Mouse (Mus musculus) limb, embryonic 13.5 days (tissue): ENCODE results near the gene Rpl34. TPM values are rescaled to one million over a fixed set of nuclear protein-coding genes. Genes with fewer than 3 reads are reported as not detected.

Source experiments
- ATAC-seq: fragments of 200-750 bp; cut with Nextera tagmentation; 2 replicates; pipeline ENCODE4 v1.8.0; 2017; ENCODE audit warnings: low read depth, moderate number of reproducible peaks, moderate TSS enrichment; ENCODE audit not compliant: low FRiP score
- H3K27ac ChIP-seq: fragments of 300-500 bp; sonication (generic); 2 replicates; pipeline ENCODE4 v1.5.1; 2015; ENCODE audit warnings: inconsistent platforms, mild to moderate bottlenecking, moderate library complexity
- H3K27me3 ChIP-seq: fragments of 300-500 bp; sonication (generic); 2 replicates; pipeline ENCODE4 v1.6.1; 2015; ENCODE audit warnings: mild to moderate bottlenecking, inconsistent platforms
- H3K36me3 ChIP-seq: fragments of 300-500 bp; sonication (generic); 2 replicates; pipeline ENCODE4 v1.6.1; 2015; ENCODE audit warnings: inconsistent platforms, mild to moderate bottlenecking, moderate library complexity
- H3K4me1 ChIP-seq: fragments of 300-500 bp; sonication (generic); 2 replicates; pipeline ENCODE4 v1.6.1; 2015; ENCODE audit warnings: inconsistent platforms
- H3K4me2 ChIP-seq: fragments of 300-500 bp; sonication (generic); replicated peaks from 2 replicates; pipeline ENCODE4 v1.6.1; 2015; ENCODE audit warnings: inconsistent platforms, mild to moderate bottlenecking, moderate library complexity
- H3K4me3 ChIP-seq: fragments of 300-500 bp; sonication (generic); 2 replicates; pipeline ENCODE4 v1.5.1; 2015; ENCODE audit warnings: moderate library complexity, mild to moderate bottlenecking, inconsistent platforms
- H3K9ac ChIP-seq: fragments of 300-500 bp; sonication (generic); 2 replicates; pipeline ENCODE4 v1.6.1; 2015; ENCODE audit warnings: mild to moderate bottlenecking, inconsistent platforms
- H3K9me3 ChIP-seq: fragments of 300-500 bp; sonication (generic); 2 replicates; pipeline ENCODE4 v1.6.1; 2016; ENCODE audit warnings: inconsistent platforms
- WGBS: fragments of 180-500 bp; shearing (Covaris S2); methylation state at CpG from one replicate; pipeline ENCODE4 v1.1.7; 2015; 5-methylcytosine and 5-hydroxymethylcytosine counted together
- polyA plus RNA-seq: library from polyadenylated mRNA; unstranded; fragments of >200 nt; fragmentation: Nextera tagmentation; extraction: Ambion mirVana; gene quantifications from 2 replicates; pipeline ENCODE4 v1.2.1, GENCODE M21; 2015

Gene Rpl34
- 877 and 879 TPM in 2 replicates for polyA plus RNA-seq

DNA sequence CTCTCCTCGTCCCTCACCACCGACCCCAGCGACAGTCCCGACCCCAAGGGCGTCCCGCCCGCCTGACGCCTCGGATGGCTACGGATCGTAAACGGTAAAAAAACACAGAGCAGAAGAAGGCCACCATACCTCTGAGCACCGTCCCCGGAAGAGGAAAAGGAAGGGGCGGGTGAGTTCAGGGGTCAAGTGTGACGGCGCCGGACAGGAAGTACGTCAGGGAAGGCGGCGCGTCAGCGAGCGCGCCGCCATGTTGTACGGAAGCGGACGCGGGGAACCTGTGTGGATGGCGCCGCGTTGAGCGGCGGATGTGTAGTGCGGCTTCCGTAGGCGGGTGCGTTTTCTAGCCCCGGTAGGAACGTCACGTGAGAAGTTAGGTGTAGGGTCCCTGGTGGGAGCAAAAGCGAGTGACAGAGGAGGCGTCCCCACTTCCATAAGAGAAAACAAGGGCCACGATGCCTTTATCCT lies at the start of gene Rpl34:
Gene Rpl34 (minus strand): TSS at position 210 of the 465 bp plus-strand sequence.
- Histone ChIP-seq H3K4me2 (peak within 1 kb of the TSS; percentile 73), H3K27ac (peak within 1 kb of the TSS; percentile 89), H3K4me3 (peak within 1 kb of the TSS; percentile 99), H3K36me3 (peaks cover 38% of the 10 kb centered on the region), H3K9me3 (no peaks in the 10 kb centered on the region), H3K4me1 (peaks cover 24% of the 10 kb centered on the region), H3K9ac (peak within 1 kb of the TSS; percentile 97), H3K27me3 (no peaks in the 10 kb centered on the region)
- WGBS, result under 1% methylated on average over 45 of the region's 45 CpGs
- ATAC-seq, result peak; percentile 99

DNA sequence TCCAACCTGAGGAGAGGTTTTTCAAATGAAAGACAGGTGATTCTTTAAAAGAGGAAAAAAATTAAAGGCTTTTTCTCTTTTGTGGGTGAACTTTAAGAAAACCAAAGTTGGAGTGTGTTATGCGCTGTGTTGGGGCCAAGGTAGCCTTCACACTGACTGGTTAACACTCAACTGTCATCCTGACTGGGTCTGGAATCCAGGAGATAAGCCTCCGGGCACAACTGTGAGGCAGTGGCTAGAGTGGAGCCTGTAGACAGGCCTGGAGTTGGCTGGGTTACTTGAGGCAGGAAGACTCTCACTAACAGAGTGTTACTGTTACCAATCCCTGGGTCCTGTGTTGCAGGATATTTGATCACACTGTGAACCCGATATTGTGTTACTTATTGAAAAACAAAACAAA lies 38.0 kb upstream of the Rpl34 start:
- Histone ChIP-seq H3K4me2 (no peak overlapping the region), H3K36me3 (no peaks in the 10 kb centered on the region), H3K4me1 (no peaks in the 10 kb centered on the region), H3K27me3 (no peaks in the 10 kb centered on the region), H3K9ac (no peak overlapping the region), H3K9me3 (no peaks in the 10 kb centered on the region), H3K4me3 (no peak overlapping the region), H3K27ac (no peak overlapping the region)
- WGBS, result 82% methylated on average over 3 of the region's 3 CpGs
- no peak for ATAC-seq

DNA sequence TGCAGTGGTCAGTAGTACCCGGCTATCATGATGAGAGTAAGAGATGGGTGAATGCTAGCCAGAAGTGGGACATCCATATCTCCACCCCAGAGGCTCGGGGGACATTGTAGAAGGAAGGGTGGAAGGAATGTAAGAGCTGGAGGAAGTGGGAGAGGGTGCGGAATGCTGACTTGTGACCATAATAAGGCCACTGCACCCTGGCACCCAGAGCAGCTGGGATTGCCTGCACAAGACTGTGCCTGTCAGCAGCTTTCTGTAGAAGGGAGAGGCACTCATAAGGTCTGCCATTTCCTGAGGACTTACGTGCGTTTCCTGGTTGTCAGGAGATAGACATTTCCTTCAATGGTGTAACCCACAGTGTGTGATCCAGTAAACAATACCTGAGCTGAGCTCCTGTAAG lies 33.9 kb upstream of the Rpl34 start:
- H3K4me2 ChIP-seq, result no peak overlapping the region
- H3K36me3 ChIP-seq, result no peaks in the 10 kb centered on the region
- ATAC-seq, result no peak
- H3K27me3 ChIP-seq, result no peaks in the 10 kb centered on the region
- no peaks in the 10 kb centered on the region for H3K9me3 ChIP-seq
- H3K9ac ChIP-seq, result no peak overlapping the region
- no peak overlapping the region for H3K27ac ChIP-seq
- no peak overlapping the region for H3K4me3 ChIP-seq
- no peaks in the 10 kb centered on the region for H3K4me1 ChIP-seq
- WGBS, result 88% methylated on average over 5 of the region's 5 CpGs

DNA sequence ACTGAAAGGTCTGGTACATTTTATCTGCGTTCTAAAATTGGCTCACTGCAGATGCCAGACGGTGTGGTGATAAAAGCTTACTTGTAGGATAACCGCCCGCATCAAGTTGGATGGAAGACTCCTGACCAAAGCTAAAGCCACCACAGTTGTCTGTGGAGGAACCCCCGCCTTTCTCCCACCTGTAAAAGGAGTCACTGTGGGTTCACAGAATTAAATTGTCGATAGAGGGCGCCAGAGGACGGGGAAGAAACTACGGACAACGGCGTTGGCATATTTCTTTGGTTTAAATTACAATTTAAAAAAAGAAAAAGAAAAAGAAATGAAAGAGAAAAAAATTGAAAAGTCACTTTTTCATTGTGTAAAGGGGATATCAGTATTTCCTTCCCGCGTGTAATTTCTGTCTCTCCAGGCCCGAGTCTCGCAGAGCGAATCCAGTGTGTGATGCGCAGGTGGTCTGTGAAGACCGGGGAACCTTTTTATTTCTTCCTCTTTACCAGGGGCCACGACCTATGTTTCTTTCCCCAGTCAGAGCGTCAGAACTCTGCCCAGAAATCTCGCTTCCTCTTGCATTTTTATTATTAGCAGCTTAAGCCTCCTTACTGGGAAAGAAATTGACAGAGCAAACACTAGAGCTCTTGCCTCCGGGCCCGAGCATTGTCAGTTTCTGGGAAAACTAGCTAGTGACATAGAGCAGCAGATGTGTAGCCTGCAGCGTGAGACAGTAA lies 30.7 kb upstream of the Rpl34 start:
- WGBS, result 43% methylated on average over 24 of the region's 24 CpGs
- H3K4me2 ChIP-seq, result no peak overlapping the region; the same call in 1 of the 2 replicates
- no peak for ATAC-seq
- no peaks in the 10 kb centered on the region for H3K9me3 ChIP-seq
- no peaks in the 10 kb centered on the region for H3K36me3 ChIP-seq
- H3K27ac ChIP-seq, result no peak overlapping the region
- no peaks in the 10 kb centered on the region for H3K27me3 ChIP-seq
- H3K4me1 ChIP-seq, result peaks cover 15% of the 10 kb centered on the region
- no peak overlapping the region for H3K9ac ChIP-seq
- H3K4me3 ChIP-seq, result no peak overlapping the region

DNA sequence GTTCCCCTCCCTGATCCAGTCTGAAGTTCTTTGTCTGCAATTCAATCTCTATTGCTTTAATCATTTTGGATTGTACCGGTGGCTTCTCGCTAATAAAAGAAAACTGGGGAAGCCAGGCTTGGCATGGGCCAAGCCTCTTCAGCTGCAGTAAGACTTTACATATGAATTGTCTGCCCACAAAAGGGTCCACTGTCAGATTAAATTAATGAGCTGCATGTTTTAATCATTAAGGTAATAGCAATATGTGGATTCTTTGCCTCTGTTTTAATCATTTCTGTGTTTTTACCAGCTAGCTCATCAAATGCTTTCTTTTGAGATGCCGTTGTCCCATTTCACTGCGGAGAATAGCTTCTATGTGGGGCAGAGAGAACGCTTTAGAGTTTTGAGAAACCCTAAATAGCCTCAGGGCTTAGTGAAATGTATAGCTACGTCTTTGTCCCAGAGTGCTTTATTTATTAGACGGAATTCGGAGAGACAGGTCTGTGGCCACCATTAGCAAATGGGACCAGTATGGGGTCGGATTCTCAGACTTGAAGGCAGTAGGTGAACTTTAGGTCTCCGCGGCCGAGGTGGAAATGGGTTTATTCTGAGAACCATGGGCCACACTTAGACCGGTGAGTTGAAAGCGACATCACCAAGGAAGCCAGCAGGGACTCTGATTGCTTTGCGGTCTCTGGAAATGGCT lies 28.1 kb upstream of the Rpl34 start:
- peaks cover 15% of the 10 kb centered on the region for H3K4me1 ChIP-seq
- 55% methylated on average over 15 of the region's 15 CpGs for WGBS
- H3K27me3 ChIP-seq, result no peaks in the 10 kb centered on the region
- ATAC-seq, result no peak
- H3K9ac ChIP-seq, result no peak overlapping the region
- H3K4me2 ChIP-seq, result no peak overlapping the region; the same call in 1 of the 2 replicates
- no peaks in the 10 kb centered on the region for H3K36me3 ChIP-seq
- H3K27ac ChIP-seq, result no peak overlapping the region
- H3K4me3 ChIP-seq, result no peak overlapping the region
- H3K9me3 ChIP-seq, result no peaks in the 10 kb centered on the region

DNA sequence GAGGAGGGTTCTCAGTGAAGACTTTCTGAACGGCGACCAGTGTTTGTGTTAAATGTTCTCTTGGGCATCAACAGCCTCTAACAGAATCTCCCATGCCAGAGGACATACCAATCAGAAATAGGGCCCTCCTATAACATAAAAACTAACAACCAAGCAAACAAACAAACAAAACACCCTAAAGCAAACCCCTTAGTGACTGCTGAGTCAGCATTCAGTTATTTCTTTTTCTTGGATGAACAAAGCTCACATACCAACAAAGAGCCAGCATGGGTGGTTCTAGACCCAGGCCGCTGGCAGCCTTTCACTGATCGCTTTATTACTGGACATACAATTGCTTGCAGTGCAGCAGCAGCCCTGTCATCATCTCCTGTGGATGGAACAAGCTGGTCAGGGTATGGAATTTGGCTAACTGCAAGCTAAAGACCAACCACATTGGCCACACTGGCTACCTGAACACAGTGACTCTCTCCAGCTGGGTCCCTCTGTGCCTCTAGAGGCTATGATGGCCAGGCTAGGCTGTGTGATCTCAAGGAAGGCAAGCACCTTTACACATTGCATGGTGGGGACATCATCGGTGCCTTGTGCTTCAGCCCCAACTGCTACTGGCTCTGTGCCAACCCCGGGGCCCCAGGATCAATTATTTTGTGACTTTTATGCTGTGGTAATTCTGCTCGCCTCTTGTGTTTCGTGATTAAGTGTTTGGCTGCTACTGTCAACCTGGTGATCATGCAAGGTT lies 27.1 kb upstream of the Rpl34 start:
- Histone ChIP-seq H3K4me2 (no peak overlapping the region), H3K4me3 (no peak overlapping the region), H3K4me1 (peaks cover 15% of the 10 kb centered on the region), H3K9ac (no peak overlapping the region), H3K9me3 (no peaks in the 10 kb centered on the region), H3K27ac (no peak overlapping the region), H3K27me3 (no peaks in the 10 kb centered on the region), H3K36me3 (no peaks in the 10 kb centered on the region)
- WGBS, result 63% methylated on average over 8 of the region's 8 CpGs
- no peak for ATAC-seq

DNA sequence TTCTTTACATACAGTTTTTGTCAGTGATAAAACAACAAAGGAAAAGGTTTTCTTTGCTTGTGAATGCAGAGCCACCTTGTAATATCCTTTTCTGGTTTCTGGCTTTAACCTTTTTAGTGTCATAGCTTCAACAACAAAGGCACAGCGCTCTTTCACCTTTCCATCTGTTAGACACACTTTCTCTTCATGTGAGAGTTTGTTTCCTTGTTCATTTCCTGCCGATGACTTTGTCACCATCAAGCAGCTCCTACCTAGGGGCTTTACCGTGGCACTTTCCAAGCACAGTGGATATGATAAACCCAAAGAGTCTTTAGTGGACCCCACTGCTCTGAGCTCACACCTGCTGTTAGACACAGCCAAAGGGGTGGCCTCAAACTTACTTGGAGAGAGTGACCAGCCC lies 19.0 kb upstream of the Rpl34 start:
- 82% methylated on average over 3 of the region's 3 CpGs for WGBS
- Histone ChIP-seq H3K9me3 (no peaks in the 10 kb centered on the region), H3K4me3 (no peak overlapping the region), H3K27ac (no peak overlapping the region), H3K27me3 (no peaks in the 10 kb centered on the region), H3K4me1 (no peaks in the 10 kb centered on the region), H3K9ac (no peak overlapping the region), H3K4me2 (no peak overlapping the region), H3K36me3 (no peaks in the 10 kb centered on the region)
- ATAC-seq, result no peak

DNA sequence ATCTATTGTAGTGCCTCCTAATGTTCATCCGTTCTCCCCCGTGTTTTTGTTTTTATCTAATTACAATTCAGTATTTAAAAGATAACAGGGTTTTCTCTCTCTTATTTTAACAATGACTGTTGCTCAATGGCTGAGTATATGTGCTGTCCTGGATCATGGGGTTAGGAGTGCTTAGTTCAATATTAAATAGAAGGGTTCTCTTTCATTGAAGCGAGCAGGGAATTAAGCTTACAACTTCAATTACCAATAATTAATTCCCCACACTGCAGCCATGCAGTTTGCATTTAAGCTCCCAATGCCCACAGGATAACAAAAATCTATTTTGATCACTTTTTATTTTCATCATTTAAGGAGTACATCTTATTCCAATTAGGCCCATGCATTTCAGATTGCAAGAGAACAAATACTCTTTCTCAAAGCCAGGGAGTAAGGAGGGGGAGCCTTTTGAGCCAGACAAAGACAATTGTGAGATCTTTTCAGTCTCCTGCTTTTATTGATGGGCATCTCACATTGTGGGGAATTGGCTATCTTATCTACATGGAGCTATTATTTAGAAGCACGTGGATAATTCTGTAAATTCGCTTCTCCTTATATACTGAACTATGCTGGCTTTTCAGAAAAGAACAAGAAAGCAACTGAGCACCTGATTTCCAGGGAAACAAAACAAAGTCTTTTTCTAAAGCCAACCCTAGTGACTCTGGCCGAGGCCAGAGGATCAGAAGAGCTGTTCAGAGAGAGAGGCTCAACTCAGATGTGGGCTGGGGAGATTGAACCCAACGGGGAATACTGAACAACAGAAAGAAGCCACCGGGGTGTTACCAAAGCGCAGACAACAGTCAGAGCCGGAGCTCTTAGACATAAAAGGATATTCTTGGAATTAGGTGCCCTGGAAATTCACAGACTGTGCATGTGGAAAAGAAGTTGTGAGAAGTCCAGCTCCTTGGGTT lies 16.7 kb upstream of the Rpl34 start:
- no peak overlapping the region for H3K27ac ChIP-seq
- H3K9ac ChIP-seq, result no peak overlapping the region
- WGBS, result 77% methylated on average over 10 of the region's 10 CpGs

DNA sequence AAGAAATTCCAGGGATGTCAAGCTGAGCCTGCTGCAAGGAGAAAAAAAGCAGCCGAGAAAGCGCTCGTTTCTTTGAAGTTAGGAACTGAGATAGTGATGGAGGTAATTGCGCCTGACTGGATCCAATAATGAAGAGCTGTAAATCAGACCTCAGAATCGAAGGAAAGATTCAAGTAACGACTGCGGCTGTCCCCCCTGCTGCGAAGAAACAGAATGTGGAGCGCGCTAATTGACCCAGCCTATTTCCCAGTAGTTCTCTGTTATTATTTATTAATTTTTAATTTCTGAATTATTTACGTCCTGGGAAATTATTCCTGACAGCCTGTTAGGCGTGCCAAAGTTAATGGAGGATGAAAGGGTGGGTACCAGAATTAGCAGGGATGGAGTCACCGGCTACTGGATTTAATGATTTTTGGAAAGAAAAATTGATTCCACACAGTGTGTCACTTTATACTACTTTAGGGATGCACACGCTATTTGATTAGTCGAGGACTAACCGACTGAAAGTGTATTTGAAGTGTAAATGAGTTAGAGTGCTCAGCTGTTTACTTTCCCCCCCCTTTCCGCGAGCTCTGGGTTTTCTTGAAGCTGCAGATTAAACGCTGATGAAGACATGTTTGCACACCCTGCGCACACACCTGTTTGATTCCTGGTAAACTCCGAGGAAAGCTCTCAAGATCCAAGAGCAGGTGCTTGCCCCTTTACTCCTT lies 7.6 kb upstream of the Rpl34 start:
- H3K9me3 ChIP-seq, result no peaks in the 10 kb centered on the region
- no peak overlapping the region for H3K27ac ChIP-seq
- H3K9ac ChIP-seq, result no peak overlapping the region
- H3K4me2 ChIP-seq, result 0 out of 2 replicates have a peak overlapping the region, but pooled peaks have one; percentile 9
- no peaks in the 10 kb centered on the region for H3K4me1 ChIP-seq
- H3K36me3 ChIP-seq, result no peaks in the 10 kb centered on the region
- no peak overlapping the region for H3K4me3 ChIP-seq
- ATAC-seq, result no peak
- 11% methylated on average over 21 of the region's 21 CpGs for WGBS
- H3K27me3 ChIP-seq, result peaks cover 9% of the 10 kb centered on the region; the same call in 1 of the 2 replicates

More for the DNA sequence above, 16.7 kb upstream of the Rpl34 start:
- Histone ChIP-seq H3K36me3 (no peaks in the 10 kb centered on the region), H3K4me1 (no peaks in the 10 kb centered on the region), H3K9me3 (no peaks in the 10 kb centered on the region), H3K4me3 (no peak overlapping the region), H3K27me3 (no peaks in the 10 kb centered on the region), H3K4me2 (no peak overlapping the region)
- ATAC-seq, result no peak

DNA sequence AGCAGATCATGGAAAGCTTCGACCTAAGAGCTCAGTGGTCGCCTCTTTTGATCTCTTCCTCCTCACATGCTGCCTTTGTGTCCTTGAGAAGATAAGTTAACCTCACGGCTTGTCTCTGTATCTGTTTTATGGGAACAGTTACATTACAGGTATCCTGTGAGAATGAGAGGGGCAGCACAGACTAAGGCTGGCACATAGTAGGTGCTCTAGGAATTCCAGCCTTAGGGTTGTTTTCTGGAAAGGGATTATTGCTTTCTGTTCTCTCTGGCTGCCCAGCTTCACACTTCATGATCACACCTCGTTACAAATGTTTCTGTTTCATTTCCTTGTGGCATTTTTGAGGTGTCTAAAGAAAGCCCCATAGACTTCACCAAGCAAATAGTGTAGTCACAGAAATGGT lies 6.6 kb upstream of the Rpl34 start:
- H3K4me2 ChIP-seq, result no peak overlapping the region
- no peak for ATAC-seq
- no peaks in the 10 kb centered on the region for H3K9me3 ChIP-seq
- WGBS, result 30% methylated on average over 4 of the region's 4 CpGs
- no peak overlapping the region for H3K27ac ChIP-seq
- no peaks in the 10 kb centered on the region for H3K4me1 ChIP-seq
- peaks cover 9% of the 10 kb centered on the region; the same call in 1 of the 2 replicates for H3K27me3 ChIP-seq
- H3K4me3 ChIP-seq, result no peak overlapping the region
- H3K36me3 ChIP-seq, result no peaks in the 10 kb centered on the region
- no peak overlapping the region for H3K9ac ChIP-seq
